Mouse (Mus musculus): ENCODE results near the gene Atxn7l3. TPM values are rescaled to one million over a fixed set of nuclear protein-coding genes. Genes with fewer than 3 reads are reported as not detected.

Gene Atxn7l3
- polyA plus RNA-seq, 1 experiment, result 44.3 TPM

DNA sequence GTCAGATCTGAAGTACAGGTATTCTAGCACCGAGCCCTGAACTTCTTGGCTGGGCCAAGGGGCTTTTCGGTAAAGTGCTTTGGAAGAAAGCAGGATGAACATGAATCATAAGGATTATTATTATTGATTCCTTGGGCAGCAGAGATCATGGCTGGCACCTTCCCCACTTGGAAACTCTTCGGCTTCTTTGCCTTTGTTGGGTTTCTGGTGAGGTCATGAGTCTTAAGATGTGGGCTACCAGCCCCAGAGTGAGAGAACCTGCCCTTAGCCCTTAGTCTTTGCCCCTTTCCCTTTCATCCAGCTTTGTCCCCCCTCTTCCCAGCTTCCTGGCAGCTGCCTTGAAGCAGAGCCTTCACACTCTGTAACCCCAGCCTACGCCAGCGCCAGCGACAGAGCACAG is 25.5 kb upstream of the Atxn7l3 start:
- no peak for TF ChIP-seq CTCF (IDR thresholded peaks at IDR 0.05; ENCODE audit: low read depth, low read length)
- no peak for TF ChIP-seq POLR2A (IDR thresholded peaks at IDR 0.05; ENCODE audit: insufficient read depth, low read length)
- TF ChIP-seq EP300 (IDR thresholded peaks at IDR 0.05; ENCODE audit: insufficient read depth, low read depth, low read length), result no peak
- Histone ChIP-seq H3K9me3 (replicated peaks; ENCODE audit: control insufficient read depth, insufficient read depth, low read length, poor library complexity, severe bottlenecking) (no peaks in the 10 kb centered on the region), H3K27ac (ENCODE audit: insufficient read depth, low read length) (no peak overlapping the region), H3K4me3 (ENCODE audit: low read depth, low read length) (no peak overlapping the region), H3K27me3 (ENCODE audit: control insufficient read depth, insufficient read depth, low read length, poor library complexity, severe bottlenecking) (no peaks in the 10 kb centered on the region), H3K4me1 (ENCODE audit: control insufficient read depth, insufficient read depth, low read length) (peaks cover 2% of the 10 kb centered on the region), H3K9ac (ENCODE audit: low read depth, poor library complexity, severe bottlenecking) (no peak overlapping the region), H3K36me3 (ENCODE audit: control insufficient read depth, insufficient read depth, low read length, poor library complexity, severe bottlenecking) (no peaks in the 10 kb centered on the region)

DNA sequence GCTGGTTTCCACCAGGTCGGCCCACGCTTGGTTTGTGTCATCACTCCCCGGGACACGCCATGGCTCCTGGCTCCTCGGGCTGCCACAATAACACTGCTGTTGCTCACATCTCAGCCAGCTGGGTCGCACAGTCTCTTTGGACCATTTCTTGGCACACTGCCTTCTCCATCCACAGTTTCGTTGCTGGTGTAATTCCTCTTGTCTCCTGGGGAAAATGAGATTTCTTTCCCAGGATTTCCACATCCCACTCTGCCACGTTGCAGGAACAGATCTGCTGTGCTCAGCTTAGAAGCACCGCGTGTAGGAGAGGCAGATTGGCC is 24.2 kb upstream of the Atxn7l3 start:
- Histone ChIP-seq H3K27ac (ENCODE audit: insufficient read depth, low read length) (peak overlapping the region; percentile 73), H3K4me1 (ENCODE audit: control insufficient read depth, insufficient read depth, low read length) (peaks cover 2% of the 10 kb centered on the region), H3K9ac (ENCODE audit: low read depth, poor library complexity, severe bottlenecking) (peak overlapping the region; percentile 100), H3K4me3 (ENCODE audit: low read depth, low read length) (peak overlapping the region; percentile 90), H3K27me3 (ENCODE audit: control insufficient read depth, insufficient read depth, low read length, poor library complexity, severe bottlenecking) (no peaks in the 10 kb centered on the region), H3K9me3 (replicated peaks; ENCODE audit: control insufficient read depth, insufficient read depth, low read length, poor library complexity, severe bottlenecking) (no peaks in the 10 kb centered on the region), H3K36me3 (ENCODE audit: control insufficient read depth, insufficient read depth, low read length, poor library complexity, severe bottlenecking) (no peaks in the 10 kb centered on the region)
- no peak for TF ChIP-seq EP300 (IDR thresholded peaks at IDR 0.05; ENCODE audit: insufficient read depth, low read depth, low read length)
- no peak for TF ChIP-seq POLR2A (IDR thresholded peaks at IDR 0.05; ENCODE audit: insufficient read depth, low read length)
- TF ChIP-seq CTCF (IDR thresholded peaks at IDR 0.05; ENCODE audit: low read depth, low read length), result no peak

GRCm38 (mm10) chr11:102319941-102320685 is 23.7 kb upstream of the Atxn7l3 start:
- TF ChIP-seq POLR2A (IDR thresholded peaks at IDR 0.05; ENCODE audit: insufficient read depth, low read length) (peak; percentile 79), EP300 (IDR thresholded peaks at IDR 0.05; ENCODE audit: insufficient read depth, low read depth, low read length) (no peak)
- H3K27ac ChIP-seq (ENCODE audit: insufficient read depth, low read length), result peak overlapping the region; percentile 83
- peaks cover 2% of the 10 kb centered on the region for H3K4me1 ChIP-seq (ENCODE audit: control insufficient read depth, insufficient read depth, low read length)
- H3K9ac ChIP-seq (ENCODE audit: low read depth, poor library complexity, severe bottlenecking), result peak overlapping the region; percentile 100
- no peaks in the 10 kb centered on the region for H3K9me3 ChIP-seq (replicated peaks; ENCODE audit: control insufficient read depth, insufficient read depth, low read length, poor library complexity, severe bottlenecking)
- H3K27me3 ChIP-seq (ENCODE audit: control insufficient read depth, insufficient read depth, low read length, poor library complexity, severe bottlenecking), result no peaks in the 10 kb centered on the region
- H3K4me3 ChIP-seq (ENCODE audit: low read depth, low read length), result peak overlapping the region; percentile 90
- H3K36me3 ChIP-seq (ENCODE audit: control insufficient read depth, insufficient read depth, low read length, poor library complexity, severe bottlenecking), result no peaks in the 10 kb centered on the region

DNA sequence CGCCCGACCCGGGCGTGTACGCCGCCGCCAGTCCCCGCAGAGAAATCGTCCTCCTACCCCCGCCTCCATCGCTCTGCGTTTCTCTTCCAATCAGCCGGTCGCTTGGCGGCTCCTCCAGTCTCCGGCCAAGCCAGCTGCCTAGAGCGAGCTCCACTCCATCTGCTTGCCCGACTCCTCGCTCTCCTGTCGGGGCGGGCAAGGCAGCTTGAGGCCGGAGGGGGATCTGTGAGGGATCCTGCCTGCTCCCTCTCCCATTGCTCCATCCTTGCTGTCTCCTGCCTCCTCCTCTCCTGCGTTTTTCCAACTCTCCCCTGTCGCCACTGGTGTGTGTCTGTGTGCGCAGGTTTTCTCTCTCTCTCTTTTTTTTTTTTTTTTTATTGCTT is 23.0 kb upstream of the Atxn7l3 start, which contains the start of gene Ubtf:
Ubtf (minus strand) TSS at position 333 of the 383 bp plus-strand sequence.
- Histone ChIP-seq H3K36me3 (ENCODE audit: control insufficient read depth, insufficient read depth, low read length, poor library complexity, severe bottlenecking) (peaks cover 5% of the 10 kb centered on the region), H3K27me3 (ENCODE audit: control insufficient read depth, insufficient read depth, low read length, poor library complexity, severe bottlenecking) (no peaks in the 10 kb centered on the region), H3K27ac (ENCODE audit: insufficient read depth, low read length) (peak within 1 kb of the TSS; percentile 83), H3K4me1 (ENCODE audit: control insufficient read depth, insufficient read depth, low read length) (peaks cover 2% of the 10 kb centered on the region), H3K4me3 (ENCODE audit: low read depth, low read length) (peak within 1 kb of the TSS; percentile 90), H3K9me3 (replicated peaks; ENCODE audit: control insufficient read depth, insufficient read depth, low read length, poor library complexity, severe bottlenecking) (no peaks in the 10 kb centered on the region), H3K9ac (ENCODE audit: low read depth, poor library complexity, severe bottlenecking) (peak within 1 kb of the TSS; percentile 100)
- TF ChIP-seq POLR2A (IDR thresholded peaks at IDR 0.05; ENCODE audit: insufficient read depth, low read length), result no peak
- TF ChIP-seq EP300 (IDR thresholded peaks at IDR 0.05; ENCODE audit: insufficient read depth, low read depth, low read length), result no peak
- TF ChIP-seq CTCF (IDR thresholded peaks at IDR 0.05; ENCODE audit: low read depth, low read length), result no peak

GRCm38 (mm10) chr11:102318576-102319409 is 22.4 kb upstream of the Atxn7l3 start:
- no peak for TF ChIP-seq EP300 (IDR thresholded peaks at IDR 0.05; ENCODE audit: insufficient read depth, low read depth, low read length)
- Histone ChIP-seq H3K36me3 (ENCODE audit: control insufficient read depth, insufficient read depth, low read length, poor library complexity, severe bottlenecking) (peaks cover 11% of the 10 kb centered on the region), H3K27ac (ENCODE audit: insufficient read depth, low read length) (peak overlapping the region; percentile 83), H3K4me3 (ENCODE audit: low read depth, low read length) (peak overlapping the region; percentile 90), H3K9me3 (replicated peaks; ENCODE audit: control insufficient read depth, insufficient read depth, low read length, poor library complexity, severe bottlenecking) (no peaks in the 10 kb centered on the region), H3K27me3 (ENCODE audit: control insufficient read depth, insufficient read depth, low read length, poor library complexity, severe bottlenecking) (no peaks in the 10 kb centered on the region), H3K9ac (ENCODE audit: low read depth, poor library complexity, severe bottlenecking) (peak overlapping the region; percentile 100), H3K4me1 (ENCODE audit: control insufficient read depth, insufficient read depth, low read length) (peaks cover 2% of the 10 kb centered on the region)
